Mouse (Mus musculus) v-Abl transformed pro-B cells (cell line): ENCODE results near the gene Fbxl16.

ENCODE experiments used
- in situ Hi-C, 2 experiments: fragments of 400-800 bp; cut with MboI; formaldehyde crosslinking; loops; one replicate each; pipeline ENCODE4 v1.15.1; 2025; ENCODE audit not compliant: unreplicated experiment in 2 of 2

Fbxl16 gene

DNA sequence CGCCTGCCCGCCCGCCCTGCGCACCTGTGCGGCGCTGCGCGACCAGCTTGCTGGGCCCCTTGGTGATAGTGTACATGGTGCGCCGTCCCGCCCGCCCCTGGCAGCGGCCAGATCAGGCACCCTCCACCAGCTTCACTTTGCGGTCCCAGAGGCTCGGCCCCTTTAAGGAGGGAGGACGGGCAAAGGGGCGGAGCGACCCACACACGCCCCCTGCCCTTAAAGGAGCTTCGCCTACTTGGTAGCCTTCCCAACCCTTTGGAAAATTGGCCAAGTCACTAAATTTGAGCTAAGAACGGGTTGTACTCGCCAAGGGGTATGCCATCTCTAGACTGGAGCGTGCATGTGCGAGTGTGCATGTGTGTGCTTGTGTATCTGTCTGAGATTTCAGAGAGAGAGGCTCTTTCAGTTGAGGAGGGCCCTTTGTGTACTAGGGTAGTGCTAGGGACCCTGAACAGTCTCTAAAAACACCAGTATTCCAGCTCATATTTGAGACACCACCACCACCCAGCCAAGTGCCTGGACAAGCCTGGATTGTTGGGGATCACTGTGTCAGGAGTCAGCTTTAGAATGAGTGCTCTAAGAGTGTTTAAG is 59.8 kb downstream of the Fbxl16 start, which contains the start of gene Mcrip2:
TSS of gene Mcrip2 (minus strand) at position 164 of the 591 bp plus-strand sequence.
- in situ Hi-C loops, result no loop called here

DNA sequence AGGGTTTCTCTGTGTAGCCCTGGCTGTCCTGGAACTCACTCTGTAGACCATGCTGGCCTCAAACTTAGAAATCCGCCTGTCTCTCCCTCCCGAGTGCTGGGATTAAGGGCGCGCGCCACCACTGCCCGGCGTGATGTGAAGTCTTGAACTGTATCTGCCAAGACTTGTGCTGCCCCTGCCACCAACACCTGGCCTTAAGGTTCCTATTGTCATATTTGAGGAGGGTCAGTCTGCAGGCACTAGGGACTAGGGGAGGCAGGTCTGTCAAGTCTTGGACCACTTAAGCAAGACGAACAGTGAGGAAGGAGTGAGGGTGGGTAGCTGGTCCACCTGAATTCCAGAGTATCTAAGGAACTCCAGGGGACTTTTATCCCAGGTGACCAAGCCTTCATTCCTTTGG is 60.6 kb downstream of the Fbxl16 start:
- in situ Hi-C loops, result no loop called here

DNA sequence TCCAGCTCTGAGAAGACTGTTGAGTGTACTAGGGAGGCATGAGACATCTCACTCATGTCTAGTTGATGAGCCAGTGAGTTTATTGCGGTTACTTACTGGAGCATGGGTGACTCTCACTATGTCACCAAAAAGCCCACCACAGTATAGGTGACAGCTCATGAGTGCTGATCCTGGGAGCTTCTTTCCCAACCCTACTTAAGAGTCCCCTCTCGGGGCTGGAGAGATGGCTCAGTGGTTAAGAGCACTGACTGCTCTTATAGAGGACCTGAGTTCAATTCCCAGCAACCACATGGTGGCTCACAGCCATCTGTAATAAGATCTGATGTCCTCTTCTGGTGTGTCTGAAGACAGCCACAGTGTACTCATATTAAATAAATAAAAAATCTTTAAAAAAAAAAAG is 61.1 kb downstream of the Fbxl16 start:
- in situ Hi-C loops, result loop anchor here in 1 of 2 experiments (5.0 kb wide), 1 partner anchor 33 kb away; the partner anchor contains the start of gene Rhbdl1
